Comparison of ENCODE assay signal across 28 mouse cellular contexts in the genomic region with DNA sequence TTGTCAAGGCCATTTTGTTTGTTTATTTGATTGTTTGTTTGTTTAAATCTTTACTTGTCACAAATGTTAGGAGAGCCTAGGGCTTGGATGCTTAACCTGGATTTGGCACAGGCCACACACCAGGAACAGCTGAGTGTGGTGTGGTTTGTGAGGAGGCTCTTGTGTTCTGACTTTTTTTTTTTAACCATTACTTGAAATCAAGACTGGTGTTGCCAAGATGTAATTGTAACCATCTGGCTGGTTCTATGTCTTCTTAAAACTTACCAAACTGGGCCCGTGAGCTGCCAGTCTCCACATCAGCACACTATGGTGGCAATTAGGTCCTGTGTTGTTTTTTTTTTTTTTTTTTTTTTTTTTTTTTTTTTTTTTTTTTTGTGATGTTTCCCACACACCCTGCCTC.
DNase-seq lines count a peak whose midpoint lies in the region; ATAC-seq and TF ChIP-seq lines count a peak whose summit lies in the region.
"Had no signal": no experiment of that assay in that cellular context is flagged by ENCODE, and none has a peak within 500 bp of the region (broad histone marks: within the 10 kb centered on the region; RNA-seq: fewer than 3 reads in every experiment).

No protein-coding gene starts in this region.

- no peak overlapping the region for H3K4me3 ChIP-seq in embryonic fibroblast, embryonic 13.5 days (ENCODE audit: insufficient read depth, low read length)
- no peak overlapping the region for H3K4me3 ChIP-seq in limb, embryonic 14.5 days (replicated peaks; ENCODE audit: low read length)
- H3K4me3 ChIP-seq: erythroblast, embryonic 14.5 days; forebrain, embryonic 12.5 days; hindbrain, embryonic 10.5 days; hindbrain, embryonic 15.5 days; kidney, embryonic 15.5 days; liver, embryonic 15.5 days; midbrain, embryonic 10.5 days had no signal

- intact Hi-C loops in left cerebral cortex, postnatal 14 days (cut with DNase I), result no loop called here

- no peak for TF ChIP-seq POLR2A in embryonic fibroblast, embryonic 13.5 days (IDR thresholded peaks at IDR 0.05; ENCODE audit: low read depth, low read length)
- TF ChIP-seq POLR2A in limb, embryonic 14.5 days (IDR thresholded peaks at IDR 0.05; ENCODE audit: borderline replicate concordance, extremely low read depth, insufficient read depth, insufficient read length), result no peak

- DNase-seq in frontal cortex, postnatal 14 days (ENCODE audit: low spot score in 2 of 2), result no peak
- DNase-seq in adipocyte (ENCODE audit: low spot score), result peak; percentile 15
- peak; percentile 38 for DNase-seq in limb, embryonic 14.5 days (ENCODE audit: low spot score)
- DNase-seq in left cerebral cortex, postnatal 14 days (ENCODE audit: low spot score in 2 of 2), result no peak
- no peak for DNase-seq in spleen, postnatal 36 days (ENCODE audit: low spot score in 2 of 2)
- DNase-seq in gastrocnemius, adult 18-20 months (ENCODE audit: low spot score), result no peak
- DNase-seq: adrenal gland, adult 2 months; cerebellum, adult 11 months; cerebellum, adult 9-10 months; cerebellum, postnatal 36 days; embryo, embryonic 11 days; forebrain, postnatal 0 days; heart, postnatal 14 days; kidney, adult 11 months; lung, embryonic 14.5 days; retina, postnatal 1 day; right cerebral cortex, postnatal 14 days; thymus, postnatal 25 days had no signal

- TF ChIP-seq CTCF in embryonic fibroblast, embryonic 13.5 days (IDR thresholded peaks at IDR 0.05; ENCODE audit: borderline replicate concordance, insufficient read depth, low read length), result no peak

- 34% methylated on average over 1 of the region's 1 CpGs for WGBS in limb, embryonic 14.5 days

- peak overlapping the region; percentile 72 for H3K27ac ChIP-seq in embryonic fibroblast, embryonic 13.5 days (ENCODE audit: insufficient read depth, low read length)
- H3K27ac ChIP-seq in limb, embryonic 14.5 days (replicated peaks; ENCODE audit: low read depth, low read length), result 0 out of 2 replicates have a peak overlapping the region, but pooled peaks have one; percentile 22
- H3K27ac ChIP-seq: forebrain, embryonic 12.5 days; hindbrain, embryonic 10.5 days; hindbrain, embryonic 15.5 days; kidney, embryonic 15.5 days; liver, embryonic 15.5 days; midbrain, embryonic 10.5 days had no signal

- H3K36me3 ChIP-seq in limb, embryonic 14.5 days (ENCODE audit: control insufficient read depth, insufficient read depth, low read length), result peaks cover under 1% of the 10 kb centered on the region; the same call in 1 of the 2 replicates
- H3K36me3 ChIP-seq: forebrain, embryonic 12.5 days; hindbrain, embryonic 15.5 days; liver, embryonic 15.5 days had no signal

- H3K27me3 ChIP-seq in limb, embryonic 14.5 days (ENCODE audit: control insufficient read depth, insufficient read depth, low read length), result no peaks in the 10 kb centered on the region
- H3K27me3 ChIP-seq: hindbrain, embryonic 15.5 days; kidney, embryonic 15.5 days; liver, embryonic 15.5 days had no signal

- H3K4me2 ChIP-seq in limb, embryonic 14.5 days (replicated peaks; ENCODE audit: low read depth, low read length, severe bottlenecking), result no peak overlapping the region
- H3K4me2 ChIP-seq: forebrain, embryonic 12.5 days; hindbrain, embryonic 15.5 days; kidney, embryonic 15.5 days; liver, embryonic 15.5 days; lung, embryonic 14.5 days had no signal

- peaks cover 2% of the 10 kb centered on the region; the same call in 1 of the 2 replicates for H3K4me1 ChIP-seq in embryonic fibroblast, embryonic 13.5 days (ENCODE audit: control insufficient read depth, insufficient read depth, low read length)
- H3K4me1 ChIP-seq in limb, embryonic 14.5 days (ENCODE audit: control insufficient read depth, insufficient read depth, low read length), result peaks cover 25% of the 10 kb centered on the region
- H3K4me1 ChIP-seq: hindbrain, embryonic 15.5 days; liver, embryonic 15.5 days had no signal

- H3K9ac ChIP-seq in limb, embryonic 14.5 days (ENCODE audit: low read depth, low read length, severe bottlenecking), result no peak overlapping the region
- H3K9ac ChIP-seq: forebrain, embryonic 12.5 days; forebrain, postnatal 0 days; hindbrain, embryonic 15.5 days; kidney, embryonic 15.5 days; liver, embryonic 15.5 days; lung, embryonic 14.5 days had no signal

- ATAC-seq in frontal cortex, adult (ENCODE audit: low TSS enrichment), result peak; percentile 34; the same call in 1 of the 2 replicates
- ATAC-seq in limb, embryonic 14.5 days (ENCODE audit: low FRiP score, low read depth), result no peak
- ATAC-seq: forebrain, postnatal 0 days; inflammation-experienced regulatory T-cells, adult 6 months had no signal

- no peaks in the 10 kb centered on the region for H3K9me3 ChIP-seq in limb, embryonic 14.5 days (ENCODE audit: control insufficient read depth, low read length)
- H3K9me3 ChIP-seq: forebrain, embryonic 12.5 days; hindbrain, embryonic 15.5 days; kidney, embryonic 15.5 days; liver, embryonic 15.5 days; midbrain, embryonic 10.5 days had no signal

Comparison
In these comparisons a context has a peak if more than half of its experiments do, and no peak if none do; other contexts are left out.
1. DNase-seq: peak in adipocyte (single experiment) and limb, embryonic 14.5 days (single experiment); none in frontal cortex, postnatal 14 days (0 of 2), left cerebral cortex, postnatal 14 days (0 of 2), spleen, postnatal 36 days (0 of 2) and gastrocnemius, adult 18-20 months (single experiment).